Mouse (Mus musculus) bone marrow, adult 2 months (tissue): ENCODE measurements around the gene Cd300c2. TPM values are rescaled to one million over a fixed set of nuclear protein-coding genes. Genes with fewer than 3 reads are reported as not detected.

Source experiments
- H3K27ac ChIP-seq: fragments of 200-500 bp; 2 replicates; pipeline ENCODE4 v1.5.1; 2012; ENCODE audit warnings: low read depth, mild to moderate bottlenecking, control low read depth, inconsistent platforms, low read length; ENCODE audit not compliant: control insufficient read depth, poor library complexity, insufficient read depth
- H3K4me1 ChIP-seq: fragments of 200-500 bp; 2 replicates; pipeline ENCODE4 v1.6.1; 2011; ENCODE audit warnings: low read length; ENCODE audit not compliant: control insufficient read depth, insufficient read depth
- H3K4me3 ChIP-seq: fragments of 200-500 bp; replicated peaks from 2 replicates; pipeline ENCODE3; 2011; ENCODE audit warnings: mild to moderate bottlenecking, low read depth, low read length, control low read depth; ENCODE audit not compliant: control insufficient read depth
- CTCF ChIP-seq: fragments of 200-500 bp; IDR thresholded peaks from 2 replicates; pipeline ENCODE4 v1.5.1; 2011; ENCODE audit warnings: low read length, control low read depth; ENCODE audit not compliant: control insufficient read depth, insufficient read depth
- POLR2A ChIP-seq: fragments of 200-500 bp; IDR thresholded peaks from 2 replicates; pipeline ENCODE4 v1.6.1; 2011; ENCODE audit warnings: low read depth, mild to moderate bottlenecking, control low read depth, low read length, borderline replicate concordance; ENCODE audit not compliant: control insufficient read depth
- WGBS: fragments of 180-500 bp; shearing (Covaris S2); methylation state at CpG from one replicate; pipeline ENCODE4 v1.1.7; 2018; 5-methylcytosine and 5-hydroxymethylcytosine counted together
- polyA plus RNA-seq: library from polyadenylated mRNA; stranded (reverse); fragments of >200 nt; gene quantifications from 2 replicates; pipeline ENCODE4 v1.2.4, GENCODE M21; 2011; ENCODE audit warnings: low replicate concordance; ENCODE audit not compliant: missing spikeins, insufficient read depth, insufficient read length

Gene Cd300c2
- polyA plus RNA-seq, 1 experiment: 21.7 TPM

GRCm38 (mm10) chr11:114981866-114982265 lies 19.8 kb downstream of the Cd300c2 start:
- WGBS: 59% methylated on average over 4 of the region's 4 CpGs
- TF ChIP-seq POLR2A: no peak
- no peak for TF ChIP-seq CTCF
- Histone ChIP-seq H3K4me3 (no peak overlapping the region), H3K27ac (no peak overlapping the region), H3K4me1 (no peaks in the 10 kb centered on the region; the same call in 1 of the 2 replicates)

DNA sequence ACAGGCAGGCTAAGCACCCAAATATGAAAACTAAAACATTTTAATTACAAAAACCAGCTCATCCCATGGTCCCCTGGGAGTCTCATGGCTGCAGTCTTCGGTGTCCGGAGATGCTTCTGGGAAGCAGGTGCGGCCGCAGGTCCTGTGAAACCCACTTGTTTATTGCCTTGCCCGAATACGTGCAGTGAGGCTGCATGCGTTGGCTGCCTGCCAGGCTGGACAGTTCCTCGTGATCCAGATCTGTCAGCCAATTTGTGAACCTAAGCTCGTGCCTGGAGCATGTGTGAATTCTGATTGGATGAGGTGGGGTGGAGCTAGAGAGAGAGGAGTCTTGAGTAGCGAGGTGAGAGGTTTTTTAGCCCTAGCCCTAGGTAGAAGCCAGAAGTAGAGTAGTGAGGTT lies 29.0 kb downstream of the Cd300c2 start:
- TF ChIP-seq POLR2A (no peak), CTCF (no peak)
- H3K4me1 ChIP-seq: peaks cover 2% of the 10 kb centered on the region; the same call in 1 of the 2 replicates
- WGBS: 81% methylated on average over 10 of the region's 10 CpGs
- H3K4me3 ChIP-seq: no peak overlapping the region
- no peak overlapping the region for H3K27ac ChIP-seq

GRCm38 (mm10) chr11:114968752-114969207 lies 32.9 kb downstream of the Cd300c2 start, which contains the start of gene Cd300c:
TSS of gene Cd300c (minus strand) at chr11:114969157.
- peaks cover 6% of the 10 kb centered on the region for H3K4me1 ChIP-seq
- WGBS: 35% methylated on average over 9 of the region's 9 CpGs
- peak within 1 kb of the TSS; percentile 77 for H3K27ac ChIP-seq
- no peak for TF ChIP-seq CTCF
- TF ChIP-seq POLR2A: no peak
- H3K4me3 ChIP-seq: no peak within 1 kb of the TSS

- Histone ChIP-seq H3K4me3 (no peak overlapping the region), H3K27ac (peak overlapping the region; percentile 66), H3K4me1 (peaks cover 6% of the 10 kb centered on the region)
- 6% methylated on average over 3 of the region's 3 CpGs for WGBS
- TF ChIP-seq POLR2A (no peak), CTCF (no peak)
Observed at GRCm38 (mm10) chr11:114965182-114965828, 36.4 kb downstream of the Cd300c2 start.

DNA sequence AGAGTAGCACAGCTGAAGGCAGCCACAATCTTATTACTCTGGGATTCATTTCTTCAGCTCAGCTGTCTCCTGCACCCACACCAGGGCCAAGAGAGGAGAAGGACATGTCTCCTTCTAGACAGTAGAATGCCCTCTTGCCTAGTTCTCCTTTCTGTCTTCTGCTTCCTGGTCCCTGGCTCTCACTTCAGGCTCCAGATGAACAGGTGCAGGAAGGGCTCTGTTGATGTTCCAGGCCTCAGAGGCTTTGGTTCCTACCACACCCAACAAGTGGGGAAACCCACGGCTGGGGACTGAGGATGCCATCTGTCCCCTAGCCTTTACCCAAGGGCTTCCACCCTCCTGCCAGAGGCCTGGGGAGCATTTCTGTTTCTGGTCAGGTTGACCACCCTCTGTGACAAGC lies 41.3 kb downstream of the Cd300c2 start:
- TF ChIP-seq POLR2A (no peak), CTCF (no peak)
- no peak overlapping the region for H3K4me3 ChIP-seq
- H3K4me1 ChIP-seq: peaks cover 5% of the 10 kb centered on the region
- WGBS: 0% methylated on average over 1 of the region's 1 CpGs
- peak overlapping the region; percentile 10; the same call in 1 of the 2 replicates for H3K27ac ChIP-seq

Other genes with a start within 250 kb of the Cd300c2 start
- gene Kif19a, start 236.5 kb downstream of the Cd300c2 start, polyA plus RNA-seq: 0.84 and 6.3 TPM in 2 replicates
- gene Btbd17, start 205.9 kb downstream of the Cd300c2 start, polyA plus RNA-seq: not detected in 2 replicates
- not detected in 2 replicates for gene Gpr142, start 203.0 kb downstream of the Cd300c2 start, polyA plus RNA-seq
- 1.1 and 1.4 TPM in 2 replicates for gene Gprc5c, start 150.7 kb downstream of the Cd300c2 start, polyA plus RNA-seq
- 4.7 and 15.1 TPM in 2 replicates for gene Cd300a, start 111.8 kb downstream of the Cd300c2 start, polyA plus RNA-seq
- gene Cd300lb, start 67.5 kb downstream of the Cd300c2 start, polyA plus RNA-seq: 3.1 and 17.5 TPM in 2 replicates
- 4.0 and 12.7 TPM in 2 replicates for gene Cd300c, start 32.7 kb downstream of the Cd300c2 start, polyA plus RNA-seq
- gene Cd300ld, start 12.0 kb downstream of the Cd300c2 start, polyA plus RNA-seq: 5.2 and 10.5 TPM in 2 replicates
- gene Cd300ld2, start 14.3 kb upstream of the Cd300c2 start, polyA plus RNA-seq: not detected in 2 replicates
- 1.8 TPM in 1 of 2 replicates, not detected in the other for gene Cd300ld4, start 25.1 kb upstream of the Cd300c2 start, polyA plus RNA-seq
- gene Cd300ld5, start 35.9 kb upstream of the Cd300c2 start, polyA plus RNA-seq: 1.8 TPM in 1 of 2 replicates, not detected in the other
- 1.8 and 3.9 TPM in 2 replicates for gene Cd300ld3, start 46.5 kb upstream of the Cd300c2 start, polyA plus RNA-seq
- not detected in 2 replicates for gene Cd300e, start 60.3 kb upstream of the Cd300c2 start, polyA plus RNA-seq
- 5.3 and 11.6 TPM in 2 replicates for gene Rab37, start 89.6 kb upstream of the Cd300c2 start, polyA plus RNA-seq
- gene Cd300lf, start 132.1 kb upstream of the Cd300c2 start, polyA plus RNA-seq: 39.9 and 79.7 TPM in 2 replicates
- gene Slc9a3r1, start 161.5 kb upstream of the Cd300c2 start, polyA plus RNA-seq: 21.9 and 51.0 TPM in 2 replicates
- 3.1 and 5.8 TPM in 2 replicates for gene Tmem104, start 185.6 kb upstream of the Cd300c2 start, polyA plus RNA-seq
- 19.4 and 24.2 TPM in 2 replicates for gene Nat9, start 186.0 kb upstream of the Cd300c2 start, polyA plus RNA-seq